Mouse (Mus musculus): ENCODE measurements around the gene Rcor1.

Rcor1 gene

DNA sequence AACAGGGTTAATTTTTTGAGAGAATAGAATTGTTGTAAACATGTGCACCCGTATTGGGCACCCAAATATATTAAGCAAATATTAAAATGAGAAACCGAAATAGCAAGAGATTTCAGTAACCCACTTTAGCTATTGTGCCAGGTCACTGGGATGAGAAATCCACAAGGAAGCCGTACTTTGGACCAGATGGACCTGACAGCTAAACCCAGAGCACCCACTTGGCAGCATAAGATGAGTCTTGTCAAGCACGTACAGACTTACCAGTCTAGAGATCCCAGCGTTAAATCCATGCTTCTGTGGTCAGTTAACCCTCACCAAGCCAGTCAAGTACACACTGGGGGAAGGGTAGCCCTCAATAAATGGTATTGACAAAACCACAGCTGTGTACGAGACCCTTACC, 86.5 kb downstream of the Rcor1 start:
- no peak for DNase-seq (ENCODE audit: low spot score in 2 of 2)

DNA sequence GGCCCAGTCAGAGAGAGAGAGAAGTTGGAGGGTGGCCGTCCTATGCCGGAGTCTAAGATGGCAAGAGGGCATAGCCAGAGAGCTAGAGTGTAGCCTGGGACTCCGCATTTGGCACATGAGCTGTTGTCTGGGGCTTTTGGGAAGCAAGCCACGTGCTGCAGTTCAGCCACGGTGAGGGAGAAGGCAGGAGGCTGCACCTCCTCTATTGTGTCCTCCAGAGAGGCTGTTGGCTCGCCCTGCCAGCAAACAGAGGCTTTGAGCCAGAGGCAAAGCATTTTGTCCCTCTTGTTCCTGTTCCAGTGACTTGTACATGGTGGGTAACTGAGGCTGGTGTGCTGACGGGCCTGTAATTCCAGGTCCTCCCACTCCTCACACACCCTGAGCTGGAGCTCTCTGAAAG, 95.0 kb downstream of the Rcor1 start:
- DNase-seq (ENCODE audit: low spot score in 2 of 2), result no peak

DNA sequence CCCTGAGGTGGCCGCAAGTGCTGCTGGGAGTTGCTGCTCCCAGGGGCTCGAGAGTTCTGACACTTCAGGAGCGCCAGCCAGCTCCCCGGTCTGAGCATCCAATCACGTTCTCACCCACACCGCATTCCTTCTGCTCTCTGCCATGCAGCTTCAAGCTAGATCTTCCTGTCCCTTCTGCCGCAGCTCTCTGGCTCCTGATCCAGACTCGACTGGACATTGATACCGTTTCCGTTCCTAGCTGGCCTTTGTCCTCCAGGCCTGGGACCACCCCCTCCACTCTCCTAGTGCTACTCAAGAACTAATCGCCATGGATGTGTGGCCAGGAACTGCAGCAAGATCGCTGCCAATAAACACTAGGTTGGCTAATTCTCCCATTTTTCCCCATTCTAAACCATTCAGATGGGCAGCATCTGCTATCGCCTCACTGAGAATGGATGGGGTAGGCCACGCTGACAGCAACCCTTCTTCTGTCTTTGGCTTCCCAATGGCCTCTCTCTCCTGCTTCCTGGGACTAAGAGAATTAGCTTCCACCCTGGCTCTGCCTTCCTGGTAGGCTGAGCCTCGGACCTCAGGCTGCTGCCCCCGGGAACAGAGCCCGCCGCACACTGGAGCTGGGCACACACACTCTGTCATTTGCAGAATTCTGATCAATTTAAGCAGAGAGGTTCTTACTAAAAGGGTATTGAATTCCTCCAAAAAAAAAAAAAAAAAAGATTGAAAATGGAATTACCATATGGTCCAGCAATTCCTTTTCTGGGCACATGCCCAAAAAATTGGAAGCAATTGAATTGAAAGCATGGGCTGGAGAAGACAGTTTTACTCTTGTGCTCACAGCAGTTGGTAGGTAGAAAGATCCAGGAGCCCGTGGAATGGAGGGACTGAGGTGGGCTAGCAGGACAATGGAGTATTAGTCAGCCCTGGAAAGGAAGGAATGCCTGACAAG, 95.9 kb downstream of the Rcor1 start:
- no peak for DNase-seq (ENCODE audit: low spot score in 2 of 2)

DNA sequence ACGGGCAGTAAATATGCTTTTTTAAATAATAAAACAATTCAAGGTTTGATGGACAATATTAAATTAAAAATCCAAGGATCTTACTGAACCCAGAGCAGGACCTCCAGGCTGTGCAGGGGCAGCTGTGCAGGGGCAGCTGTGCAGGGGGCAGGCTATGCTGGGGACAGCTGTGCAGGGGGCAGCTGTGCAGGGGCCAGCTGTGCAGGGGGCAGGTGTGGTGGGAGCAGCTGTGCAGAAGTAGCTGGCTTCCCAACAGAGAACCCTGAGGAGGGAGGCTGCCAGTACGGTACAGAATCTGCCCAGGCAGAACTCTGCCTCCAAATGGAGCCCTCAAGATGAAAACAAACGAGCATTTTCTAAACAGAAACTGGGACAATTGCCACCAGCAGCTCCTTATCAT, 96.8 kb downstream of the Rcor1 start:
- no peak for DNase-seq (ENCODE audit: low spot score in 2 of 2)

DNA sequence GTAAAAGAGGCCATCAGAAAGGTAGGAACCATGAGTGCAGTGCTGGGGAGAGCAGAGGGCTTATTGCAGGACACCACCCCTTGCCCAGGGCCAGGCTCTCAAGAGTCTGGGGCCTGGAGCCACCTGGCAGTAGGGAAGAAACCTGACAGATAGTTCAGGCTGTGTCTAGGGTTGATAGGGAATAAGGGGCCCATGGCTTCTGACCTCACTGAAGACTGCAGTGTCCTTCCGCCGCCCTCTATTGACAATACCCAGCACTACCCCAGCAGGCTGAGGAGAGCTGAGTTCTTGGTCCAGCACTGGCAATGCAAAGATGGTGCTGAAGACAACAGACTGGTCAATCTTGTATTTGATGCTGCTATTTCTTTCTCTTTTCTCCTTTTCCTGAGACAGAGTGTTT, 97.9 kb downstream of the Rcor1 start:
- no peak for DNase-seq (ENCODE audit: low spot score in 2 of 2)

DNA sequence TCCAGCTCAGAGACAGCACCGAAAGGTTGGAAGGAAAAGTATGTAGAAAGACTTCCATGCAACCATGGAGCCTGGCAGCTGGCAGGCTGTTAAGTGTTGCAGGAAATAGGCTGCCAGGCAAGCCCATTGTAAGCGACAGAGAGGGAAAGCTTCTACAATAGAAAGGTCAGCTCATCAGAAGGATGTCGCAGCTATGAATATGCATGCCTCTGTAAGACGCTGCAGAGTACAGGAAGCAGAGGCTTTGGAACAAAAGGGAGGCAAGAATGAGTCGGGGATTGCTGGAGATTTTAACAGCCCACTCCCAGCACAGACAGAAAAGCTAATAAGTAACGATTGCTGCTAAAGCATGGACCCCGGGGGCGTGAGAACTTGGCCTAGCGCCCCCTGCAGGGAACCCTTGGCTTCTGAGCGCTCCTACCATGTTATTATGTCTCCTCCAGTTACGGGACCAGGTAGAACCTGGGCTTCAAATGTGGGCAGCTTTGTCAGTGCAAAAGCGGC, 103.9 kb downstream of the Rcor1 start:
- DNase-seq (ENCODE audit: low spot score in 2 of 2), result no peak

DNA sequence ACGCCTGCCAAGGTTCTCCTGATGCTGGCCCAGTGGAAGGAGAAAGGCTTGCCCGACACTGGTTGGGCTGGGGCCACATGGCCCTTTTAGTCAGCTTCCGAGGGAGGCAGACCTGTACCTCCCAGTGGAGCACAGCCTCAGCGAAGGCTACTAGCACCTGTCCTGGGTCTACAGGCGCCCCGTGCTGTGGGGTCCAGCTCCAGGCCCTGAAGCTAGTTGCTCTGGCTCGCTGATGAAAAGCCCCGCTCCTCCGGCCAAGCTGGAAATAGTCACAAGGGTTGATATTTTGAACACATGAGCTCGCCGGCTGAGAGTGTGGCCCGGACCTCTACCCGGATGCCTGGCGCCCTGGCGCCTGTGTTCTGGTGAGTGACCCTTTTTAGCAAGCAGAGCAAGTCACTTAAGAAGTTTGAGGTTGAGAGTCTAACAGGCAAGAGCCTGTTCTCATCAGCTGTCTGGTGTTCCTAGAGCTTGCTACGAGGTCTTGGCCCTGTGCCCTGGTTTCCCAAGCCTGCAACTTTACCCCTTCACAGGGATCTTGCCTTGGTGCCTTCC, 104.4 kb downstream of the Rcor1 start:
- no peak for DNase-seq (ENCODE audit: low spot score in 2 of 2)

DNA sequence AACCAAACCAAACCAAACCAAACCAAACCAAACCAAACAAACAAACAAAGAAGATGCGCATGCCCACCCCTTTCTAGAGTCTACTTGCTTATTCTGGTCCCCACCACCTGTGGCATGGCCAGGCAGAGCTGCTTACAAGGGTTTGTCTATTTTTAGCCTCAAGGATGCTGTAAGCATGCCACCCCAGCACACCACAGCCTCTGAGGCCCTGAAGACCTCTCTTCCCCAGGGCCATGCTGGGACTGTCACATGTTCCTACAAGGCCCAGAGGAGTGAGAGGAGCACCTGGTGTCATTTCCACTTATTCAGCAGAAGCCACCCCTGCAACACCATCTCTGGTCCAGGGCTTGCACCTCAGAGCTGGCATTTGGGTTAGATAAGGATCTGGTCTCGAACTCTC, 105.4 kb downstream of the Rcor1 start:
- no peak for DNase-seq (ENCODE audit: low spot score in 2 of 2)

DNA sequence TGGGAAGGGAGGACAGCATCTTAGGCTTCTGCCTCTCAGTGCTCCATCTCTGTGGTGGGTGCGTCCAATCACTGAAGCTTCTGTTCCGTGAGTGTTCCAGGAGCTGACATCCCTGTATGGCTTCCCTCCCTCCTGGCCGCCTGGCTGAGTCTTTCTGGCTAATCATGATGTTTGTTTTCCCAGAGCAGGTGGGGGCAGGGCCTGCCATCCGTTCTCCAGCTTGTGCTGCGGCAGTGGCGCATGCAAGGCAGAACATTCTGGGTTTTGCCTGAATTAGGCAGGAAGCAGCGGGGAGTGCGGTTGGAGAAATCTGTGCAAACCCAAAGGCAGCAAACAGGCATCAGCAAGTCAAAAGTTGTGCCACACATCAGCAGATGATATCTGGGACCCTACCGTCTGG, 106.1 kb downstream of the Rcor1 start:
- peak in 1 of 2 experiments; percentile 14 for DNase-seq (ENCODE audit: low spot score in 2 of 2)

DNA sequence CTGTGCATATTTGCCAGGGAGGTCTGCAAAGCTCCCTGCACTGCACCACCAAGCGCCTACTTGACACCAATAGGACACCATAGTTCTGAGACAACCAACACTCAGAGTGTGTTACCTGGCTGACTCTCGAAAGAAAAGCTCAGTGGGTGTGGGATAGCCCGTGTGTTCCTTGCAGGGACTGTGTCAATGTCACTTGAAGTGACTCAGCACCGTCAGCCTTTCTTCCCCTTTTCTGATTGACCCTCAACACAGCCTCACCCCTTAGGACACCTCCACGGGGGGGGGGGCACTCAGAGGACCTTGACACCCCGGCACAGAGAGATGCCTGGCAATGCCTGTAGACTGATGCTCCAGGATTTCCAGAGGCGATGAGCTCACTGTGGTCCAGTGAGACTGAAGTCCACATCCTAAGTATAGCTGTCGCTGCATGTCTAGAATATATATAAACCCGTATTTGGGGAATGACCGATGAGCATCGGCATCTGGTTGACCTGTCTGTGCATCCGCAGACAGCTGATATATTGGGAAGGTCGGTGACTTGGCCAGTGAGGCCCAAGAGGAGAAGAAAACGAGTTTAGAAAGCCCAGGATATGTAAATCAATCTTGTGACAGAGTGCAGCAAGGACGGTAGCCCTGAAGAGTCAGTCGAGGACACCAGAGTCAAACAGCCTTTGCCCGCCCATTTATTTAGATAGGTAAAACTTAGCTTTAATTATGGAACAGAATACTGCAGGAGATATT, 110.5 kb downstream of the Rcor1 start:
- no peak for DNase-seq (ENCODE audit: low spot score in 2 of 2)

DNA sequence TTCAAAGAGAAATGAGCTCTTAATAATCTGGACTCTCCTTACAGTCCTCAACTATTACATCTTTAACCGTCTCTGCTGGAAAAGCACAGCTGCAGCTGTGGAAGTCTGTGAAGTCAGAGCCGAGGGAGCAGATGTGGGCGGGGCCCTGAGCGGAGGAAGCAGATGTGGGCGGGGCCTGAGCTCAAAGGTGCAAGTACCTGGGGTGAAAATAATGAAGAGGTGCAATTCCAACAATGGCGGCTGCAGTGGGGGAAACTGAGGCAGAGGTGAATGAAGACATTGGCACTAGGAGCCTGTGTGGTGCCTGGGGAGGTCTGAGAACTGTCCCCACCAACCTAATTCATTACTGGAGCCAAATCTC, 111.1 kb downstream of the Rcor1 start:
- DNase-seq (ENCODE audit: low spot score in 2 of 2), result no peak

DNA sequence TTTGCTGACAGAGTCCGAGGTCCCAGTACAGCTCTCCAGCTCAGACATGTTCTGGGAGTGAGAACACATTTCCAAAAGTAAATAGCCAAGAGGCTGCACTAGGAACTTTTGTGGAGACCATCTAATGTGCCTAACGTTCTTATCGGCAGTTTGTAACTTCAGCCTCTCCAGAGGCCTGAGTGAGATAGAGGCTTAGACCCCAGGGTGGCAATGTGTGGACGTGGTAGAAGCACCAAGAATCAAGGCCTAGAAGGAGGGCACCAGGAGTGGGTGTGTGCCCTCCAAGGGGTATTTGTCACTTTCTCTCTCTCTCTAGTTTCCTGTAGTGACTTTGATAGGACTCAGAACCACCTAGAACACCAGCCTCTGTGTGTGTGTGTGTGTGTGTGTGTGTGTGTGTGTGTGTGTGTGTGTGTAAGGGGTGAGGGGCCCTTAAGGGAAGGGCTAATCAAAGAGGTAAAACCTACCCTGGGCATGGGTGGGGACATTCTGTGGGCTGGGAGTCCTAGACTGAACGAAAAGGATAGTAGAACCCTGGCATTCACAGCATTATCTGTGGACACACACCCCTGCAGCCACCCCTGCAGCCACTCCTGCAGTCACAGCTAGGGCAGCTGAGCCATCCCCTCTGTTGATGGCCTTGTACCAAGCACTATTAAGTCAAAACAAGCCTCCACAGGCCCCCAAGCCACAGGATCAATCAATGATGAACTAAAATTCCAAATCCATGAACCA, 112.4 kb downstream of the Rcor1 start:
- no peak for DNase-seq (ENCODE audit: low spot score in 2 of 2)

DNA sequence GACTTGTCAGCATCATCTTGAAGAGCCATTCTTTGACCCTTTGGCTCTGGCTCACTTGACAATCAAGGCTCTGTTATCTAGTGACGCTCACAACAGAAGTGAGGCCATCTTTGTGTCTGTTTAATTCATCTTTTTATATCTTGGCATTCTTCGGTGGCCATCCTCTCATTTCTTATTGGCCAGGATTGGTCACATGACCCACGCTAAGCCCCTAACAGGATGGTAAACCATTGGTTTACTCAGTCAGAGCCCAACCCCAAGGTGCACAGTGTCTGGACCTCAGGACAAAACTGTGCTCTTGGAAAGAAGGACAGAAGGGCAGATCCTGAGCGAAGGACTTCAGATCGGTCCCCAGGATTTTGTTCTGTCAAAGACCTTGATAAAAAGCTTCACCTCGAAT, 113.4 kb downstream of the Rcor1 start:
- no peak for DNase-seq (ENCODE audit: low spot score in 2 of 2)

DNA sequence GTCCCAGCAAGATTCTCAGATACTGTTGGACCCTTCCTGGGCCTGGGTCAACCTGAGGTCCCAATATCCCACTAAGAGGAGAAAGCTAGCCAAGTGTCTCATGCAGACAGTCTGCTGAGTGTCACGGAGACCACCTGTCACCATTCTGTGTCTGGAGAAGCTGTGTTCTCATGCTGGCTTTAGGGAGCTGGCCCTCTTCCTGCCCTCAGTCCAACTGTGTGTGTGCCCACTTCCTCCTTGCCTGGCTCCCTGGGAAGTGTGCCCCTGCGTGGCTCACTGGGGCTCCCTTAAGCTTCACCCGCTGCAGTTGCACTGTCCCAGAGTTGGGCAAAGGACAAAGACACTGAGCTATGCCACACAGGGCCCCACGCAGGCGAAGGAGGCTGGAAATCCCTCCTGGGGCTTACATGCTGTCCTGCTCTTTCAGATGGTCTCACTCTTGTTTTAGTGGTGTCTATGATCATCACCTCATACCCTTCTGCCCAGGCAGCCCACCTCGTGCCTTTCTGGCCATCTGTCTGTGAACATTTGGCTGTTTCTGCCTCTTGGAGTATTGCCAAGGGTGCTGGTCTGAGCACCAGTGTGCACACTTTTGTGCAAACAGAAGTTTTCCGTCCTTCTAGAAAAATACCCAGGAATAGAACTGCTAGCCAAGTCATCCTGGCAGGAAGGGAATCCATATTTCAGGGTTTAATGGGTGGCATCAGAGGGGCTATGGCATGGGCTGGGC, 114.0 kb downstream of the Rcor1 start:
- DNase-seq (ENCODE audit: low spot score in 2 of 2), result no peak

DNA sequence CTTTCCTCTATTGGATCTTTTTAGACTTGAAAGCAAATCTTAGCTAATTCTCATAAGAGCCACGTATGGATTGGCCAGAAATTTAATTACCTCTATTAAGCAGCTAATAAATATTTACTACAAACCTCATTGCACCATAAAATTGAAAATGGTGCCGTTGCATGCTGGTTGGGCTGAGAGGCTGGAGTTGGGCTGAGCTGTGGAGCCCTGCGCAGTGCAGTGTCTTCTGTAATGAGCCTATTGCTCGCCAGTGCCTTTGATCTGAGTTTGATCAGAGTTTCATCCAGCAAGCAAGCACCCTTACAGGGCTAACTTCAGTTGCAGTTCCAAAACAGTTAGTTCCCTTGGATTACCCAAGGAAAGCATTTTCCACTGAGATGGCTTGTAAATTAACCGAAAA, 114.8 kb downstream of the Rcor1 start:
- no peak for DNase-seq (ENCODE audit: low spot score in 2 of 2)

DNA sequence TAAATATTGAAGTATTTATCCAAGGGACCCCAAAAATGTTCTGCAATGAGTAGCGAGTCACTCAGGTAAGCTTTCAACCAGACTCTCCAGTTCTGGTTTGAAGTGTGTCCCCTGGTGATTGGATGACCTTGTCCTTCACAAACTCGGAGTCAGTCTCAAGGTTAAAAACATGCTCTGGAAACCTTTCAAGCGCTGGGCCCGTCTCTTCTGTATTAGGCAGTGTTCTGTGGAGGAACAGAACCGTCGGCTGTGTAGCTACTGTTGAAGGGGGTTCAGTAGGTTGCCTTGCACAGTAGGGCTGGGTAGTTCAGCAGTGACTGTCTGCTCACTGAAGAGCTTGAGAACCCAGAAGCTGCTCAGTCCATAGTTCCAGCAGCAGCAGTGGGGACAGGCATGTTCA, 115.5 kb downstream of the Rcor1 start:
- DNase-seq (ENCODE audit: low spot score in 2 of 2), result no peak

DNA sequence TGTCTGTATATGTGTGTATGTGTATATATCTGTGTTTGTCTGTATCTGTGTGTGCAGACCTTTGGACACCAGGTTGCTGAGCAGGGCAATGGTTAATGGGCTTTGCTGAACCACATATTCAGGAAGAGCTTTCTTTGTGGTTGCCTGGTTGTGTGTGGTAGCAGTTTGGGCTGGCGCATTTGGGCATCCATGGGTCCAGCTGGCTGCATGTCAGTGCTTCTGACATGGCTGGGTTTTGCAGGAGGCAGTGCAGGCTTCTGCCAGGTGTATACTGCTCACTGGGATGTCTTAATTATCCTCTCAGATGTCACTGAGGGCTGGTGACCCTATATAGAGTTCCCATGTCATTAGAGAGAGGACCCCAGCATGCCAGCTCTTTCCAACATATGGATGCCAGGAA, 116.6 kb downstream of the Rcor1 start:
- DNase-seq (ENCODE audit: low spot score in 2 of 2), result no peak

DNA sequence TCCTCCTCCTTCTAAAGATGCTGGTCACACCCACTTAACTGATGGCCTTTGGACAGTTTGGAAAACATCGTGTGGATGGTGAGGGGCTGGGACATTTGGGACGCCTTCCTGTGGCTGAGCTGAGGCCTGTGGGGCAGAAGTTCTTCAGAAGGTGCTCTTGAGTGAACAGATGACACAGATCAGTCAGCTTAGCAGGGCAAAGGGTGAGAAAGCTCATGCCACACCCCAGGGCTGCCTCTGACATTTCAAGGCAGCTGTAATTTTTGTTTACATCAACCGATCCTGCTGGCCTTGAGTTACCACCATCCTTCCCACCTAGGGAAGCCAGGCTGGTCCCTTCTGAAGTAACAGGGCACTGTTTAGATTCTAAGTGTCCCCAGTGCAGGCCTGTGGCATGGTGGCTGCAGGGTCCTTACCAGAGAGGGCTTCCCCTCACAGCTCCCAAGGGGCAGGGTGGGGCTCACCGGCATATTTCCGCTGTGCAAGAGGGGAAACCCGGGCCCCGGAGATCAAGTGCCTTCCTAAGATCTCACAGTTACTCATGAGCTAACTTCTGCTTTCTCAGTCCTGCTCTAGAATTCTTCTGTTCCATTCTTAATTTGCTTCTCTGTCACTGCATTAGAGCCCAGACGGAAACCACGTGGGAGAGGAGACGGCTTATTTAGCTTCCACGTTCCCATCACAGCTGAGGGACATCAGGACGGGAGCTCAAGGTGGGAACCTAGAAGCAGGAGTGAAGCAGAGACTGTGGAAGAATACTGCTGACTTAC, 120.7 kb downstream of the Rcor1 start:
- DNase-seq (ENCODE audit: low spot score in 2 of 2), result peak in 1 of 2 experiments; percentile 24

DNA sequence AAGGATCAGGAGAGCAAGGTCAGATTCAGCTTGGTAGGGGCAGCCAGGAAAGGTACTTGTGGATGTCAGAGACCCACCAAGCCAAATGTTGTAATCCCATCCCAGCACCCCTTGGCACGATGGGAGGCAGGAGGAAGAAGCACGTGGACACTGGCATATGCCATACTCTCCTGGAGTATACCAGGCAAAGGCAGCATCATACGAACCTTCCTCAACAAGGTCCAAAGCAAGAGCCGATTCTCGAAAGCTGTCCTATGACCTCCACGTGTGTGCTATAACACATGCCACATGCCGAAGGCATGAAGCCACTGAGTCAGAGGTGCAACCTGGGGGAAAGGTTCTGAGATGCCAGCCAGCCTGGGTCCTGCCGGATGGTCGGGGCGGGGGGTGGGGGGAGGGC, 121.7 kb downstream of the Rcor1 start:
- no peak for DNase-seq (ENCODE audit: low spot score in 2 of 2)

DNA sequence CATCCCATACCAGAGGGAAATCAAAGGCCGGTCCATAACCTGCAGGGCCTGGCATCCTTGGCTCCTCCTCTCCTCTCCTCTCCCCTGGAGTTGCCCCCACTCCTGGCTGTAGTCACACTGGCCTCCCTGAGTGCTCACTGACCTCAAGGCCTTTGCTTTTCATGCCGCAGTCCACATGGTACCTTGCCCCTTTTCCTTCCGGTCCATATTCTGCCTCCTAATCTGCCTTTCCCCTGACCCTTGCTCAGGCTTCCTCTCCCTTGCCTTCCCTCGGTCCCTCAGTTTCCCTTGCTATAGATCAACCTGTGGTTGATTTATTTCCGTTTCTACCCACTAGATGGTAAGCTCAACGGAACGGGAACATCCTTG, 122.8 kb downstream of the Rcor1 start:
- no peak for DNase-seq (ENCODE audit: low spot score in 2 of 2)

All from urinary bladder, adult 18-20 months (tissue).